Mouse (Mus musculus): Measurements from ENCODE around the gene Zfr2. TPM values are rescaled to one million over a fixed set of nuclear protein-coding genes. Genes with fewer than 3 reads are reported as not detected.

Zfr2 gene
- polyA plus RNA-seq, 1 experiment from 2014 or later, result 34.0 TPM

DNA sequence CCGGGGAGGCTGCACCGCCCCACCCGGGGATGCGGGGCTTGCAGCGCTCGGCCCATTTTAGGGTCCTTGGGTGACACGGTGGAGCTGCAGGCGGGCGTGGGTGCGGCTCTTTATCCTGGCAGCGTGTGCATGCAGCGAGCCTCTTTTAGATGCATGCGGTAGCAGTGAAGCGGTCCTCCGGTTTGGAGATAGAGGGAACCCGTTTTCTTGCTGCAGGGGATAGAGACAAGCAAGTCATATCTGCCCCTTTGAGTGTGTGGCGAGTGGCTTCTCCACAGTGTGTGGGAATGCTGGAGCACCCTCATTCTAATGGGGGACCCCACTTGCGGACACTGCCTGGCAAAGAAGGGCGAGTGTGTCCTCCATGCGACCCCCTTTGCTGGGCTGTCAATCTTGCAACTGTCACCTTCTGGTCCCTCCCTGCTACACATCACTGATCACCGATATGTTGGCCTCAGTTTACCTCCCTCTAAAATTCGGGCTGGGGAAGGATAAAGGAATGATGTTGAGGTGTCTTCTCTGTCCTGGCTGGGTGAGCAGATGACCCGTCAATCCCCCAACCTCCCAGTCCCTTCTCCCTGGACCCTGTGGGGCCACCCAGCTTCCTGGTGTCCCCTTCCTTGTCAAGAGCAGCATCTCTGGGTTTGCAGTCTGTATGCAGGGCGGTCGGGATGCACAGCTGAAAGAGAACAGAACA is 60.5 kb downstream of the Zfr2 start:
- ATAC-seq (ENCODE audit: low FRiP score, low read depth), result peak; percentile 24
- Histone ChIP-seq H3K4me2 (peak overlapping the region; percentile 71), H3K4me3 (peak overlapping the region; percentile 90), H3K27ac (replicated peaks) (peak overlapping the region; percentile 92), H3K36me3 (no peaks in the 10 kb centered on the region), H3K9ac (peak overlapping the region; percentile 89), H3K9me3 (no peaks in the 10 kb centered on the region), H3K27me3 (0 out of 2 replicates have a peak, but pooled peaks cover 11% of the 10 kb centered on the region), H3K4me1 (replicated peaks) (peaks cover 42% of the 10 kb centered on the region)
- WGBS, result 4% methylated on average over 25 of the region's 25 CpGs

DNA sequence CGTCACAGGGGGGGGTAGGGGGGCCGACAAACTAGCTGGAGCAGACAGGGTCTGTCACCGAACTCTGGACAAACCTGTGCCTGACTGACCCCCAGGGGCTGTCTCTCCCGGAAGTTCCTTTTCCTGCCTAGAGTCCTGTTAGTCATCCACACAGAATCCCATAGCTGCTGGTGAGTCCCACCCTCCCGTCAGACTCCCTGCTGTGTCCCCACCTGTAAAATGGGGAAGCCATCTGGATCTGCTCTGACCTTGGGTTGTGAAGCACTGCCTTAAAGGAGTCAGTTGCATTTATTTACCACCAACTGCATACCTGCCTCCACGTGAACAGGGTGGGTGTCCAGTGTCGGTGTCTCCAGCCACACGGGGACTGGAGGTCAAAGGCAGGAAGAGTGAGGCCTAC is 61.5 kb downstream of the Zfr2 start:
- H3K9me3 ChIP-seq, result no peaks in the 10 kb centered on the region
- peak overlapping the region; percentile 71 for H3K4me2 ChIP-seq
- peak overlapping the region; percentile 90 for H3K4me3 ChIP-seq
- no peak overlapping the region for H3K27ac ChIP-seq (replicated peaks)
- H3K27me3 ChIP-seq, result 0 out of 2 replicates have a peak, but pooled peaks cover 11% of the 10 kb centered on the region
- WGBS, result 57% methylated on average over 8 of the region's 8 CpGs
- peak overlapping the region; percentile 89 for H3K9ac ChIP-seq
- H3K4me1 ChIP-seq (replicated peaks), result peaks cover 44% of the 10 kb centered on the region
- no peaks in the 10 kb centered on the region for H3K36me3 ChIP-seq
- no peak for ATAC-seq (ENCODE audit: low FRiP score, low read depth)

DNA sequence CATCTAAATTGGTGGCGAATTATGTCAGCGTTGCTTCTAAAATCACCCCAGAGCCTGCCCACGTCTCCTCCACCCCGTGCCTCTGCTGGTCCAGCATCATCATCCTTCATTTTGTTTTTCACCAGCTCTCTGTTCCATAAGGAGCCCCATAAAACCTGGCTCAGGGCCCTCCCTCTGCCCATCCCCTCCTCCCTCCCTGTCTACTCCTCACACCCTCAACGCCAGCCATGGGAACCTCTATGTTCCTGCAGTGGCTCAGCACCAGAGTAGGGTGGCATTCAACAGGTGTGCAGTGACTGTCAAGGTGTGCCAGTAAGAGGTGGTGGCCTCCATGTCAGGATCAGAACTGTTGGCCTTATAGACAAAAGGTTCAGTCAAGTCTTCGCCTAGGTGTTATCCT is 62.2 kb downstream of the Zfr2 start:
- peak overlapping the region; percentile 71 for H3K4me2 ChIP-seq
- H3K27me3 ChIP-seq, result 0 out of 2 replicates have a peak, but pooled peaks cover 6% of the 10 kb centered on the region
- no peak overlapping the region for H3K4me3 ChIP-seq
- WGBS, result 91% methylated on average over 6 of the region's 6 CpGs
- no peaks in the 10 kb centered on the region for H3K9me3 ChIP-seq
- peaks cover 47% of the 10 kb centered on the region for H3K4me1 ChIP-seq (replicated peaks)
- H3K9ac ChIP-seq, result no peak overlapping the region
- no peaks in the 10 kb centered on the region for H3K36me3 ChIP-seq
- no peak overlapping the region for H3K27ac ChIP-seq (replicated peaks)
- no peak for ATAC-seq (ENCODE audit: low FRiP score, low read depth)

DNA sequence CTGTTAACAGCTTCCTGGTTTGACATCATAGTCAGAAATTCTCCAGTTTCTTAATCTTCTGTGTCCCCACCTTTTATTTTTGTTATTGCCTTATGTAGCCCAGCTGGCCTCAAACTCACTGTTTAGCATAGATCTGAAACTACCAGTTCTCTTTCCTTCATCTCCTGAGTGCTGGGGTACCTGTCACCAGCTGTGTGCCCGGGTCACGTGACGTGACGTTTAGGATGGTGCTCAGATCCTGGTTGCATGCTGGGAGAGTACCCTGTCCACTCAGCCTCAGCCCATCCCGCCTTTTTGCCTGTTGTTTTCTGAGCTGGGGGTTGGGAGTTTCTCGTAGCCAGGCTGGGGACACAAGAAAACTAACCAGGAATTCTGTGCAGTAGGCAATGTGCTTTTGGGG is 64.3 kb downstream of the Zfr2 start:
- Histone ChIP-seq H3K36me3 (no peaks in the 10 kb centered on the region), H3K27me3 (no peaks in the 10 kb centered on the region), H3K27ac (replicated peaks) (0 out of 2 replicates have a peak overlapping the region, but pooled peaks have one; percentile 28), H3K9ac (no peak overlapping the region), H3K4me2 (no peak overlapping the region), H3K9me3 (no peaks in the 10 kb centered on the region), H3K4me1 (replicated peaks) (peaks cover 42% of the 10 kb centered on the region), H3K4me3 (no peak overlapping the region)
- ATAC-seq (ENCODE audit: low FRiP score, low read depth), result no peak
- 86% methylated on average over 6 of the region's 6 CpGs for WGBS

DNA sequence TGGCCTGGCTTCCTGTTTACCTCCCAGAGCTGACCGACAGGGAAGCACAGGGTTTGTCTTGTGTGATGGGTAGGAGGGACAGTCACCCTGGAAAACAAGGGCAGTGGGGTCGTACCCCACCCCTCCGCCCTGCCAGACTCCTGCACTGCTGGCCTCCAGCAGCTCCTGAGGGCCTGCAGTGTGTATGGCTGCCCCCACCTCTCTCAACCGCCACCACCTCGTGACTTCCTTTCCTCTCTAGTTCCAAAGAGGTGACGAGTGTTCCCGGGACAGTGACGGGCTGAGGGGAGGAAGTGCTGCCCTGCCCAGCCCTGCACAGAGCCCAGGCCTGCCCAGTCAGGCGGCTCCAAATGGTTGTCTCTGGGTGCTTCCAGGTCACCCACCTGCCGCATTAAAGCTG is 64.9 kb downstream of the Zfr2 start:
- Histone ChIP-seq H3K4me3 (no peak overlapping the region), H3K9me3 (no peaks in the 10 kb centered on the region), H3K27ac (replicated peaks) (peak overlapping the region; percentile 28; the same call in 1 of the 2 replicates), H3K27me3 (no peaks in the 10 kb centered on the region), H3K4me1 (replicated peaks) (peaks cover 48% of the 10 kb centered on the region), H3K9ac (no peak overlapping the region), H3K36me3 (no peaks in the 10 kb centered on the region), H3K4me2 (0 out of 2 replicates have a peak overlapping the region, but pooled peaks have one; percentile 7)
- no peak for ATAC-seq (ENCODE audit: low FRiP score, low read depth)
- WGBS, result 74% methylated on average over 10 of the region's 10 CpGs

DNA sequence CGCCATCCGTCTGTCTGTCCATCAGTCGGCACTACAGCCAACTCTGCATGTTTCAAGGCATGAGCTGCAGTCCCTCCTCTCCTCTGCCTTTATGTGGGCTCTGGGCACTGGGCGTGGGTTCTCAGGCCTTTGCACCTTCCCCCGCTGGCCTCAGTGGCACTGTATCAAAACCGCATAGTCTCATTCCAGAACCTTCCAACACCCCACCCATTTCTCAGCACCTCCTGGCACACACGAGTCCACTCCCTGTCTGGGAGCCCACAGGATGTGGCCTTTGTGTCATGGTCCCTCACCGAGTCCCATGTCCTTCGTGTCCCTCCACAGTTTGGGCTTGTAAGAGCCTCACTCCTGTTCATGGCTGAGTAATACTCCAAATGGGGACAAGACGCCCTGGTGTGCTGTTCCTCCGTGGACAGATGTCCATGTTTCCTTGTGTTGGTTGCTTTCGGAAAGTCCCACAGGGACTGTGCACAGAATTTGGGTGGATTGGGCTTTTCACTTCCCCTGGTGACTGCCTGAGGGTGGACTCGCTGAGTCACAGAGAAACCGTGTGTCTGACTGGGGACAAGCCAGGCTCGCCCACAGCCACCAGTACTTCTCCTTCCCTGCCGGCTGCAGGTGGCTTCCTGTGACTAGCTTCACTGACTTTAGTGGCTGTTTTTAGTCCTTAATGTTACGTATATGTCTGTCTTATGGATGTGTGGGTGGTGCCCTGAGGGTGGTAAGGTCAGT is 65.6 kb downstream of the Zfr2 start:
- Histone ChIP-seq H3K9me3 (no peaks in the 10 kb centered on the region), H3K27ac (replicated peaks) (peak overlapping the region; percentile 28; the same call in 1 of the 2 replicates), H3K4me3 (no peak overlapping the region), H3K36me3 (no peaks in the 10 kb centered on the region), H3K9ac (no peak overlapping the region), H3K27me3 (no peaks in the 10 kb centered on the region), H3K4me2 (no peak overlapping the region), H3K4me1 (replicated peaks) (peaks cover 53% of the 10 kb centered on the region)
- 94% methylated on average over 17 of the region's 17 CpGs for WGBS
- ATAC-seq (ENCODE audit: low FRiP score, low read depth), result no peak

DNA sequence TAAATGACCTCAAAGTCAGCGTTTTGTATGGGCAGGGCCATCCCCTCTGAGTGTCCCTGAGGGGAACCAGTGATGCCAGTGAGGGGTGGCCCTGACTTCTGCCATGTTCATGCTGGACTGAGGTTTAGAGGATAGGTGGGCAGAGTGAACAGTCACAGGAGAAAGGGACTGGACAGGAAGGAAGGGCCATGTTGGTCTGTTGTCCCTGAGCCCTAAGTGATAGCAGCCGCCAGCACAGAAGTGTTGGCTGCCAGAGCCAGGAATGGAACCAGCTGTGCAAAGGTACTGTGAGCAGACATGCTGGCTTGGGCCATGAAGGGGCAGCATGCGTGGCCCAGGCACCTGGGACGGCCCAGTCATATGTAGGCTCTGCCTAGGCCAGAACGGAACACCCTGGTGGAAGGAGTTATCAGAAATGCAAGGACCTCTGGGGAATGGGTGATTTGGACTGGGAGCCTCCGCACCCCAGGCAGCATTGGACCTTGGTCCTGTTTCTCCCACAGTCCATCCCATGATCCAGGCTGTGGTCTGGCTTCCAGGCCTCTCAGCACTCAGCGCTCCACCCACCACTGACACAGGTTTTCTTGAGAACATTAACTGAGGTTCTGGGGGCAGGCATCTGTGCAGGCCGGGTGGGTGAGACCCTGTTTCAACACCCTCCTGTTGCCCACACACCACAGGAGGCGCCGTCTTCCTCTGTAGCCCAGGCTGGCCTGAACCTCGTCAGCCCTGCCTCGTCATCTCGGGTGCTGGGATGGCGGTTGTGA is 66.8 kb downstream of the Zfr2 start:
- Histone ChIP-seq H3K27me3 (no peaks in the 10 kb centered on the region), H3K4me2 (no peak overlapping the region), H3K4me3 (no peak overlapping the region), H3K9me3 (no peaks in the 10 kb centered on the region), H3K9ac (no peak overlapping the region), H3K27ac (replicated peaks) (no peak overlapping the region), H3K4me1 (replicated peaks) (peaks cover 46% of the 10 kb centered on the region), H3K36me3 (no peaks in the 10 kb centered on the region)
- 86% methylated on average over 14 of the region's 14 CpGs for WGBS
- ATAC-seq (ENCODE audit: low FRiP score, low read depth), result no peak

DNA sequence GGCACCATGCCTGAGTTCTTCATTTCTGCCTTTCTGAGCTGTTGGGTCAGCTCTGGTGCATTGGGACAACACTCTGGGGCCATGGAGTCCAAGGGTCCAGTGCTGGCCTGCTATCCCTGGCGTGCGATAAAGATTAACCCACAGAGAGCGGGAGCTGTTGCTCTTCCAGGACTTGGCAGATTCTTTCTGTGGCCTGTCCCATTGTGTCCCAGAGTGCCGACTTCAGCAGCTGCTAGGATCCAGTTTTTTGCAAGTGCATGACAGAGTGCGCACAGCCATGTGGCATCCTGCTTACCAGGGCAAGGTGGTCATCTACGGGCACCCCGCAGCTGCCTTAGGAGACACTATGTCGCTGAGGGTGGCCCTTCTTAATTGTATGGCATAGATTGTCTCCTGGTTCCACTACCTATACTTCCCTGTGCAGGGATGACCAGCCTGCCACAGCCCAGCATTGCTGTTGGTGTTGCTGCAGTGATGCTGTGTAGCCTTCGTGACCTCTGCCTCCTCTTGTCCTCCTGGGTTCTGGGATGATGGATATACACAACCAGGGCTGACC is 67.5 kb downstream of the Zfr2 start:
- H3K36me3 ChIP-seq, result no peaks in the 10 kb centered on the region
- ATAC-seq (ENCODE audit: low FRiP score, low read depth), result no peak
- no peak overlapping the region for H3K9ac ChIP-seq
- peaks cover 39% of the 10 kb centered on the region for H3K4me1 ChIP-seq (replicated peaks)
- H3K27ac ChIP-seq (replicated peaks), result no peak overlapping the region
- no peaks in the 10 kb centered on the region for H3K9me3 ChIP-seq
- no peak overlapping the region for H3K4me3 ChIP-seq
- no peaks in the 10 kb centered on the region for H3K27me3 ChIP-seq
- WGBS, result 80% methylated on average over 9 of the region's 9 CpGs
- no peak overlapping the region for H3K4me2 ChIP-seq

DNA sequence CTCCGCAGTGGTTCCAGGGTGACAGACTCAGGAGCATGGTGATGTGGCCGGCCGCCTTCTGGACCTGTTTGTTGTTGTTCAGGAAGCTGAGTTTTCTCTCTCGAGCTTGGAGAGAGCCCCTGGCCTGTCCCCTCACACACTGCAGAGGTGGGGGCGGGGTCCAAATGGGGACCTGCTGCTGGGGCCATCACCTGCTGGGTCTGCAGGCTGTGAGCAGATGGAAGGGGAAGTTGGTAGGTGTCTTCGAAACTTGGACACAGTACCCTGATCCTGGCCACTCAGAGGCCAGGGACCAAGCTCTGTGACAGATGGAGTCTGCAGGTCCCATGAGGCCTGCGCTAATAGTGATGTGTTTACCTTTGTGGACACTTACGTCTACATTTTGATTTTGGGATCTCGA is 68.4 kb downstream of the Zfr2 start:
- Histone ChIP-seq H3K27me3 (no peaks in the 10 kb centered on the region), H3K9me3 (no peaks in the 10 kb centered on the region), H3K27ac (replicated peaks) (no peak overlapping the region), H3K4me1 (replicated peaks) (peaks cover 32% of the 10 kb centered on the region), H3K9ac (no peak overlapping the region), H3K36me3 (peaks cover 1% of the 10 kb centered on the region; the same call in 1 of the 2 replicates), H3K4me2 (no peak overlapping the region), H3K4me3 (no peak overlapping the region)
- 81% methylated on average over 9 of the region's 9 CpGs for WGBS
- ATAC-seq (ENCODE audit: low FRiP score, low read depth), result no peak

All from hindbrain, embryonic 15.5 days (tissue).